Mouse (Mus musculus): Measurements from ENCODE around the gene Kcnab1.

GRCm38 (mm10) chr3:65365921-65366710, 256.9 kb downstream of the Kcnab1 start:
- TF ChIP-seq CTCF (IDR thresholded peaks at IDR 0.05; ENCODE audit: low read depth, low read length) (no peak), POLR2A (IDR thresholded peaks at IDR 0.05; ENCODE audit: borderline replicate concordance, low read depth, low read length) (no peak)

Measured in bone marrow macrophage, adult 2 months (primary cell).